In genomic region chr11:80614418-80614817, GRCm38 (mm10) we compare ENCODE assay signal across 8 mouse cellular contexts.
DNase-seq lines count a peak whose midpoint lies in the region; ATAC-seq lines count a peak whose summit lies in the region.

No protein-coding gene starts in this region.

- no peak overlapping the region for H3K27ac ChIP-seq in neural tube, embryonic 11.5 days (ENCODE audit: low read depth, low read length)
- no peak overlapping the region for H3K27ac ChIP-seq in neural tube, embryonic 15.5 days (replicated peaks)
- no peak overlapping the region for H3K27ac ChIP-seq in embryonic facial prominence, embryonic 14.5 days (replicated peaks; ENCODE audit: low read depth, low read length)

- no peak overlapping the region for H3K9ac ChIP-seq in neural tube, embryonic 11.5 days (ENCODE audit: low read length)
- H3K9ac ChIP-seq in neural tube, embryonic 15.5 days (replicated peaks) = no peak overlapping the region
- no peak overlapping the region for H3K9ac ChIP-seq in embryonic facial prominence, embryonic 14.5 days (ENCODE audit: low read depth, low read length)

- H3K36me3 ChIP-seq in neural tube, embryonic 11.5 days (ENCODE audit: control insufficient read depth, insufficient read depth, low read length) = no peaks in the 10 kb centered on the region
- H3K36me3 ChIP-seq in neural tube, embryonic 15.5 days = no peaks in the 10 kb centered on the region
- H3K36me3 ChIP-seq in embryonic facial prominence, embryonic 14.5 days (ENCODE audit: control insufficient read depth, insufficient read depth, low read length) = no peaks in the 10 kb centered on the region

- 47% methylated on average over 5 of the region's 5 CpGs for WGBS in neural tube, embryonic 11.5 days
- 38% methylated on average over 5 of the region's 5 CpGs for WGBS in neural tube, embryonic 15.5 days
- 35% methylated on average over 5 of the region's 5 CpGs for WGBS in embryonic facial prominence, embryonic 14.5 days

- ATAC-seq in neural tube, embryonic 11.5 days (ENCODE audit: insufficient read depth, low FRiP score, low TSS enrichment) = no peak
- ATAC-seq in neural tube, embryonic 15.5 days (ENCODE audit: low FRiP score) = no peak
- ATAC-seq in embryonic facial prominence, embryonic 14.5 days (ENCODE audit: low read depth) = no peak
- peak; percentile 58; the same call in 1 of the 2 replicates for ATAC-seq in neutrophil, adult 5-6 weeks (ENCODE audit: extremely low read depth, insufficient number of reproducible peaks, low FRiP score, poor library complexity, severe bottlenecking)

- H3K4me3 ChIP-seq in neural tube, embryonic 11.5 days (ENCODE audit: low read depth, low read length) = no peak overlapping the region
- H3K4me3 ChIP-seq in neural tube, embryonic 15.5 days (replicated peaks) = no peak overlapping the region
- no peak overlapping the region for H3K4me3 ChIP-seq in embryonic facial prominence, embryonic 14.5 days (ENCODE audit: low read depth, low read length)

- no peaks in the 10 kb centered on the region for H3K27me3 ChIP-seq in neural tube, embryonic 11.5 days (ENCODE audit: control insufficient read depth, insufficient read depth, low read length)
- H3K27me3 ChIP-seq in neural tube, embryonic 15.5 days (replicated peaks) = no peaks in the 10 kb centered on the region
- H3K27me3 ChIP-seq in embryonic facial prominence, embryonic 14.5 days (replicated peaks; ENCODE audit: control insufficient read depth, insufficient read depth, low read length) = no peaks in the 10 kb centered on the region

- peak; percentile 39 for DNase-seq in adrenal gland, postnatal 10 days
- no peak for DNase-seq in adrenal gland, adult 18-20 months (ENCODE audit: low spot score in 2 of 2)
- peak; percentile 55 for DNase-seq in neural tube, embryonic 11.5 days (ENCODE audit: low spot score)
- DNase-seq in embryonic facial prominence, embryonic 14.5 days (ENCODE audit: low spot score) = peak; percentile 22
- DNase-seq in left cerebral cortex, postnatal 10 days (ENCODE audit: extremely low spot score in 1 of 2, low spot score in 2 of 2) = peak; percentile 53 to 55
- DNase-seq in testis, postnatal 14 days (ENCODE audit: low spot score) = no peak

- H3K9me3 ChIP-seq in neural tube, embryonic 11.5 days (ENCODE audit: control insufficient read depth, low read length) = no peaks in the 10 kb centered on the region
- no peaks in the 10 kb centered on the region for H3K9me3 ChIP-seq in neural tube, embryonic 15.5 days (replicated peaks)
- H3K9me3 ChIP-seq in embryonic facial prominence, embryonic 14.5 days (ENCODE audit: control insufficient read depth, low read length) = no peaks in the 10 kb centered on the region

- no peaks in the 10 kb centered on the region for H3K4me1 ChIP-seq in neural tube, embryonic 11.5 days (ENCODE audit: control insufficient read depth, insufficient read depth, low read length)
- H3K4me1 ChIP-seq in neural tube, embryonic 15.5 days = 0 out of 2 replicates have a peak, but pooled peaks cover 11% of the 10 kb centered on the region
- H3K4me1 ChIP-seq in embryonic facial prominence, embryonic 14.5 days (ENCODE audit: control insufficient read depth, insufficient read depth, low read length) = no peaks in the 10 kb centered on the region

- intact Hi-C loops in left cerebral cortex, postnatal 10 days (cut with DNase I) = no loop called here

- H3K4me2 ChIP-seq in neural tube, embryonic 11.5 days (ENCODE audit: low read depth) = no peak overlapping the region
- no peak overlapping the region for H3K4me2 ChIP-seq in neural tube, embryonic 15.5 days
- H3K4me2 ChIP-seq in embryonic facial prominence, embryonic 14.5 days (ENCODE audit: low read depth, low read length) = no peak overlapping the region

Comparison
In these comparisons a context has a peak if more than half of its experiments do, and no peak if none do; other contexts are left out.
1. DNase-seq: peak in adrenal gland, postnatal 10 days (single experiment), neural tube, embryonic 11.5 days (single experiment), embryonic facial prominence, embryonic 14.5 days (single experiment) and left cerebral cortex, postnatal 10 days (2 of 2); none in adrenal gland, adult 18-20 months (0 of 2) and testis, postnatal 14 days (single experiment).